Mouse (Mus musculus): ENCODE data around the gene Gm13290. TPM values are rescaled to one million over a fixed set of nuclear protein-coding genes. Genes with fewer than 3 reads are reported as not detected.
"Not testable (repeated sequence)": the region's sequence is repeated elsewhere in the genome, so short reads cannot be mapped to it uniquely, and the experiment has no call there.

Gene Gm13290
- polyA plus RNA-seq, 1 experiment from 2014 or later = 0.22 TPM

DNA sequence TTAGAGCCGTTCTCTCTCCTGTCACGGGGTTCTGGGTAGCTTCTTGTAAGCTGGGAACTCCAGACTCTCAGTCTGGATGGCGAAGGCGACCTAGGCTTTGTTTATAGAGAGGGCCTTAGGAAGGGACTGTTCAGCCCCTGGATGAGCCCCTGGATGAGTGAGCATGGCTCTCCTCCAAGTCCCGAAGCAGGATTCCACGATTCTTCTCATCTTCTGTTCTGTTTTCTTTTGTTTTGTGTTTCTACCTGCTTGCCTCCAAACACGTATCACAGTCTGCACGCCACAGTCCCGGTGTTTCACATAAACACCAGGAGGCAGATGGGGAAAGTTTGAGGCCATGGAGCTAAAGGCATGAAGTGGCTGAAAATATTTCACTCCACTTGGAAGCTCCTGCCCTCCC lies 14.9 kb upstream of the Gm13290 start:
- H3K4me1 ChIP-seq; H3K4me3 ChIP-seq; H3K9me3 ChIP-seq; H3K4me2 ChIP-seq; H3K36me3 ChIP-seq; ATAC-seq (ENCODE audit: borderline replicate concordance, extremely low read depth, low FRiP score, low TSS enrichment); H3K9ac ChIP-seq; H3K27me3 ChIP-seq; H3K27ac ChIP-seq: not testable (repeated sequence)
- WGBS = 82% methylated on average over 9 of the region's 9 CpGs

DNA sequence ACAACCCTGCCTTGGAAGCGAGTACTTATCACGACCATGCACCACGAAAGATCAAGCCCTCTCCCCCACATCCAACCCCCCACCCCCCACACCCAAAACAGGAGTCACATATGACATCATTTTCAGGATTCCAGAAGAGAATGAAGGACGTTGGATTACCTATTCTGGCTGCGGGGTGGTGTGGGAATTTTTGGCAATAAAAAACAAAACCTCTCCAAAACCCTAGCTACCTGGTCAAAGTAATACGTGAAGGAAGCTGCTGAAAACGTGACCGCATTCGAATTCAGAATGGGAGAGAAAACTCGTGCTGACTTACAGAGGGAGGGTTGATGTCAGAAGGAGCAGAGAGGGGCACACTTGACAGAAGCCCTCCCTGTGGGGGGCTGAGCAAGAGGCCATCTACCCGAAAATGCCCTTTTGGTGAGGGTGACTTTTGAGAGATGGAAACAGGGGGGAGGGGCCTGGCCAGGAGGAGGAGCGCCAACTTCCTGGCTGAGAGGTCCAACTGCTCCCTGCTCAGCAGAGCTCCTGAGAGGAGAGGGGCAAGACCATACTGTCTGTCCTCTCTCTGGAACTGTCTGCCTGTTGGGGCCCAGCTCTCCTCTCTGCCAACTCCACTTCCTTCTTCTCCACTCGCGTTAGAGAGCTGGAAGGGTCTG lies 13.9 kb upstream of the Gm13290 start, which contains the start of gene Gm13283:
Gene Gm13283 (plus strand): TSS at position 510 of the 659 bp plus-strand sequence.
- H3K9ac ChIP-seq; H3K9me3 ChIP-seq; H3K27me3 ChIP-seq; H3K36me3 ChIP-seq; ATAC-seq (ENCODE audit: borderline replicate concordance, extremely low read depth, low FRiP score, low TSS enrichment); H3K4me1 ChIP-seq: not testable (repeated sequence)
- H3K4me3 ChIP-seq = peak within 1 kb of the TSS; percentile 35
- WGBS = 21% methylated on average over 7 of the region's 14 CpGs
- H3K27ac ChIP-seq = peak within 1 kb of the TSS; percentile 75
- H3K4me2 ChIP-seq = peak within 1 kb of the TSS; percentile 50

DNA sequence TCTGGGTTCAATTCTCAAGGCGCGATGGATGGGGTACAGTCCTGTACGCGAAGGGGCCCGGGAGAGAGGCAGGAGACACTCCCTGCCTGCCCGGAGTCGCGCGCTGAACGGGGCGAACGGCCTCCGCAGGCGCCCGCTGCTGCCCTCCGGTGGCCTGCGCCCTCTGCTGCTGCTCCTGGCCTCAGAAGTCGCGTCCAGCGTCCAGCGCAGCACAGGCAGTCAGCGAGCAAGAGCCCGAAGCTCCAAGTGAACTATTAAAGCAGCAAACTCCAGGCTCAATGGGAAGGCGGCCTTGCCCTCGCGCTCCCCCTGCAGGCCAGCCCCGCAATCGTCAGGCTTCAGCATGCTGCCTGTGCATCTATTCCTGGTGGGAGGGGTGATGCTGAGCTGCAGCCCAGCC lies 13.2 kb upstream of the Gm13290 start:
- H3K9ac ChIP-seq; H3K4me1 ChIP-seq; H3K9me3 ChIP-seq; H3K27me3 ChIP-seq; ATAC-seq (ENCODE audit: borderline replicate concordance, extremely low read depth, low FRiP score, low TSS enrichment); H3K36me3 ChIP-seq: not testable (repeated sequence)
- Histone ChIP-seq H3K27ac (peak overlapping the region; percentile 75), H3K4me2 (peak overlapping the region; percentile 50), H3K4me3 (peak overlapping the region; percentile 35)
- WGBS = under 1% methylated on average over 22 of the region's 28 CpGs

DNA sequence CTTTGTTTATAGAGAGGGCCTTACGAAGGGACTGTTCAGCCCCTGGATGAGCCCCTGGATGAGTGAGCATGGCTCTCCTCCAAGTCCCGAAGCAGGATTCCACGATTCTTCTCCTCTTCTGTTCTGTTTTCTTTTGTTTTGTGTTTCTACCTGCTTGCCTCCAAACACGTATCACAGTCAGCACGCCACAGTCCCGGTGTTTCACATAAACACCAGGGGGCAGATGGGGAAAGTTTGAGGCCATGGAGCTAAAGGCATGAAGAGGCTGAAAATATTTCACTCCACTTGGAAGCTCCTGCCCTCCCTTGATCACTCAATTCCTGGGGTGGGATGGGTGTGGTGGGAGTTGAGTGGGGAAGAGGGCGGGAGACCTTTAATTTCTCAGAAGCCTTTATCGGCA lies 11.9 kb upstream of the Gm13290 start:
- H3K4me3 ChIP-seq; H3K9me3 ChIP-seq; ATAC-seq (ENCODE audit: borderline replicate concordance, extremely low read depth, low FRiP score, low TSS enrichment); H3K27me3 ChIP-seq; H3K36me3 ChIP-seq; H3K9ac ChIP-seq; H3K4me1 ChIP-seq; H3K27ac ChIP-seq; H3K4me2 ChIP-seq: not testable (repeated sequence)
- 55% methylated on average over 6 of the region's 8 CpGs for WGBS

DNA sequence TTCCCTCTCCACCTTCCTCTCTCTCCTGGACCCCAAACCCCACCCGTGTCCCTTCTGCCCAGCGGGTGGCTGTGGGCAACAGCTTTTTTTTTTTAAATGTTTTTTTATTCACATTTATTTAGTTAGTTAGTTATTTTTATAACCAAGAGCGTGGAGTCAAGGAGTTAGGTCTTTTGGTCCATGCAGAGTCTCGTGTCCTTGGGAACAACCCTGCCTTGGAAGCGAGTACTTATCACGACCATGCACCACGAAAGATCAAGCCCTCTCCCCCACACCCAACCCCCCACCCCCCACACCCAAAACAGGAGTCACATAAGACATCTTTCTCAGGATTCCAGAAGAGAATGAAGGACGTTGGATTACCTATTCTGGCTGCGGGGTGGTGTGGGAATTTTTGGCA lies 11.3 kb upstream of the Gm13290 start:
- not testable (repeated sequence) for H3K36me3 ChIP-seq; H3K9me3 ChIP-seq; H3K27me3 ChIP-seq; H3K27ac ChIP-seq; H3K4me1 ChIP-seq; ATAC-seq (ENCODE audit: borderline replicate concordance, extremely low read depth, low FRiP score, low TSS enrichment); H3K4me2 ChIP-seq; H3K9ac ChIP-seq; H3K4me3 ChIP-seq
- 47% methylated on average over 9 of the region's 9 CpGs for WGBS

DNA sequence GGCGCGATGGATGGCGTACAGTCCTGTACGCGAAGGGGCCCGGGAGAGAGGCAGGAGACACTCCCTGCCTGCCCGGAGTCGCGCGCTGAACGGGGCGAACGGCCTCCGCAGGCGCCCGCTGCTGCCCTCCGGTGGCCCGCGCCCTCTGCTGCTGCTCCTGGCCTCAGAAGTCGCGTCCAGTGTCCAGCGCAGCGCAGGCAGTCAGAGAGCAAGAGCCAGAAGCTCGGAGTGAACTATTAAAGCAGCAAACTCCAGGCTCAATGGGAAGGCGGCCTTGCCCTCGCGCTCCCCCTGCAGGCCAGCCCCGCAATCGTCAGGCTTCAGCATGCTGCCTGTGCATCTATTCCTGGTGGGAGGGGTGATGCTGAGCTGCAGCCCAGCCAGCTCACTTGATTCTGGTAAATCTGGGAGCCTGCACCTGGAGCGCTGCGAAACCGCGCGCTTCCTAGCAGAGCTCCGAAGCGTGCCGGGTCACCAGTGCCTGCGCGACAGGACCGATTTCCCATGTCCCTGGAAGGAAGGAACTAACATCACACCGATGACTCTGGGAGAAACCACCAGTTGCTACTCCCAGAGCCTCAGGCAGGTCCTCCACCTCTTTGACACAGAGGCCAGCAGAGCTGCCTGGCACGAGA lies 10.1 kb upstream of the Gm13290 start:
- not testable (repeated sequence) for ATAC-seq (ENCODE audit: borderline replicate concordance, extremely low read depth, low FRiP score, low TSS enrichment); H3K9me3 ChIP-seq; H3K4me1 ChIP-seq; H3K36me3 ChIP-seq; H3K27me3 ChIP-seq
- H3K27ac ChIP-seq = peak overlapping the region; percentile 77
- peak overlapping the region; percentile 27; the same call in 1 of the 2 replicates for H3K9ac ChIP-seq
- 2% methylated on average over 41 of the region's 42 CpGs for WGBS
- H3K4me3 ChIP-seq = peak overlapping the region; percentile 31
- peak overlapping the region; percentile 50 for H3K4me2 ChIP-seq

DNA sequence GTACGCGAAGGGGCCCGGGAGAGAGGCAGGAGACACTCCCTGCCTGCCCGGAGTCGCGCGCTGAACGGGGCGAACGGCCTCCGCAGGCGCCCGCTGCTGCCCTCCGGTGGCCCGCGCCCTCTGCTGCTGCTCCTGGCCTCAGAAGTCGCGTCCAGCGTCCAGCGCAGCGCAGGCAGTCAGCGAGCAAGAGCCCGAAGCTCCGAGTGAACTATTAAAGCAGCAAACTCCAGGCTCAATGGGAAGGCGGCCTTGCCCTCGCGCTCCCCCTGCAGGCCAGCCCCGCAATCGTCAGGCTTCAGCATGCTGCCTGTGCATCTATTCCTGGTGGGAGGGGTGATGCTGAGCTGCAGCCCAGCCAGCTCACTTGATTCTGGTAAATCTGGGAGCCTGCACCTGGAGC lies 3.0 kb downstream of the Gm13290 start, which contains the start of gene Gm13289:
Gene Gm13289 (plus strand): TSS at position 301 of the 400 bp plus-strand sequence.
- WGBS = no CpG with 5 or more reads among the region's 29 CpGs
- not testable (repeated sequence) for H3K27ac ChIP-seq; H3K9ac ChIP-seq; H3K4me1 ChIP-seq; H3K9me3 ChIP-seq; ATAC-seq (ENCODE audit: borderline replicate concordance, extremely low read depth, low FRiP score, low TSS enrichment); H3K4me2 ChIP-seq; H3K36me3 ChIP-seq; H3K4me3 ChIP-seq; H3K27me3 ChIP-seq

DNA sequence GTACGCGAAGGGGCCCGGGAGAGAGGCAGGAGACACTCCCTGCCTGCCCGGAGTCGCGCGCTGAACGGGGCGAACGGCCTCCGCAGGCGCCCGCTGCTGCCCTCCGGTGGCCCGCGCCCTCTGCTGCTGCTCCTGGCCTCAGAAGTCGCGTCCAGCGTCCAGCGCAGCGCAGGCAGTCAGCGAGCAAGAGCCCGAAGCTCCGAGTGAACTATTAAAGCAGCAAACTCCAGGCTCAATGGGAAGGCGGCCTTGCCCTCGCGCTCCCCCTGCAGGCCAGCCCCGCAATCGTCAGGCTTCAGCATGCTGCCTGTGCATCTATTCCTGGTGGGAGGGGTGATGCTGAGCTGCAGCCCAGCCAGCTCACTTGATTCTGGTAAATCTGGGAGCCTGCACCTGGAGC lies 5.9 kb downstream of the Gm13290 start, which contains the start of gene Gm13272:
Gene Gm13272 (plus strand): TSS at position 301 of the 400 bp plus-strand sequence.
- not testable (repeated sequence) for H3K27ac ChIP-seq; H3K27me3 ChIP-seq; H3K4me2 ChIP-seq; H3K9me3 ChIP-seq; H3K9ac ChIP-seq; H3K36me3 ChIP-seq; ATAC-seq (ENCODE audit: borderline replicate concordance, extremely low read depth, low FRiP score, low TSS enrichment); H3K4me3 ChIP-seq; H3K4me1 ChIP-seq
- WGBS = no CpG with 5 or more reads among the region's 29 CpGs

DNA sequence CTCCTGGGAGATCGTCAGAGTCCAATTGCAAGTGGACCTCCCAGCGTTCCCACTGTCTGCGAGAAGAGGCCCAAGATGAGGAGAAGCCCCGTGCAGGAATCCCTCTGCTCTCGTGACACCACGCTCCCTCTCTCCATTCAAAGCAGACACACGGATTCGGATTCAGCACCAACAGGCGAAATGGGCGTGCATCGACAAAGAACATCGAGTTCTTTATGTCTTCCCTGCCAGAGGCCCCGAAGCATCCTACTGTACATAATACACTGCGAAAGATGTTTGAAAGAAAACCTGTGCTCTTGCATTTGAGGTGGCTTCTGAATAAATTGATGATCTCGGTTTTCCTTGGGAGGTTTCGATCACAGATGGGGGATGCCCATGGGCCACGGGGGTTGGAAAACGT lies 6.7 kb downstream of the Gm13290 start:
- H3K4me1 ChIP-seq; H3K36me3 ChIP-seq; H3K9ac ChIP-seq; ATAC-seq (ENCODE audit: borderline replicate concordance, extremely low read depth, low FRiP score, low TSS enrichment); H3K27ac ChIP-seq; H3K4me2 ChIP-seq; H3K9me3 ChIP-seq; H3K27me3 ChIP-seq; H3K4me3 ChIP-seq: not testable (repeated sequence)
- WGBS = 50% methylated on average over 16 of the region's 18 CpGs

DNA sequence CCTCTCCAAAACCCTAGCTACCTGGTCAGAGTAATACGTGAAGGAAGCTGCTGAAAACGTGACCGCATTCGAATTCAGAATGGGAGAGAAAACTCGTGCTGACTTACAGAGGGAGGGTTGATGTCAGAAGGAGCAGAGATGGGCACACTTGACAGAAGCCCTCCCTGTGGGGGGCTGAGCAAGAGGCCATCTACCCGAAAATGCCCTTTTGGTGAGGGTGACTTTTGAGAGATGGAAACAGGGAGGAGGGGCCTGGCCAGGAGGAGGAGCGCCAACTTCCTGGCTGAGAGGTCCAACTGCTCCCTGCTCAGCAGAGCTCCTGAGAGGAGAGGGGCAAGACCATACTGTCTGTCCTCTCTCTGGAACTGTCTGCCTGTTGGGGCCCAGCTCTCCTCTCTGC lies 8.2 kb downstream of the Gm13290 start, which contains the start of gene Ifnz:
Gene Ifnz (plus strand): TSS at position 301 of the 400 bp plus-strand sequence.
- not testable (repeated sequence) for ATAC-seq (ENCODE audit: borderline replicate concordance, extremely low read depth, low FRiP score, low TSS enrichment); H3K9me3 ChIP-seq; H3K9ac ChIP-seq; H3K27me3 ChIP-seq; H3K4me1 ChIP-seq; H3K36me3 ChIP-seq
- WGBS = 12% methylated on average over 4 of the region's 7 CpGs
- Histone ChIP-seq H3K4me3 (peak within 1 kb of the TSS; percentile 23; the same call in 1 of the 2 replicates), H3K27ac (peak within 1 kb of the TSS; percentile 75; the same call in 1 of the 2 replicates), H3K4me2 (peak within 1 kb of the TSS; percentile 51)

DNA sequence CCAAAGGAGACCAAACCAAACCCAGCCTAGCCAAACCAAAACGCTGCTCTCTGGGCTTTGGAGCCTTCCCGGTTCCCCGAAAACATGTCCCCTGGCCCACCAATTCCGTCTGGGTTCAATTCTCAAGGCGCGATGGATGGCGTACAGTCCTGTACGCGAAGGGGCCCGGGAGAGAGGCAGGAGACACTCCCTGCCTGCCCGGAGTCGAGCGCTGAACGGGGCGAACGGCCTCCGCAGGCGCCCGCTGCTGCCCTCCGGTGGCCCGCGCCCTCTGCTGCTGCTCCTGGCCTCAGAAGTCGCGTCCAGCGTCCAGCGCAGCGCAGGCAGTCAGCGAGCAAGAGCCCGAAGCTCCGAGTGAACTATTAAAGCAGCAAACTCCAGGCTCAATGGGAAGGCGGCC lies 8.7 kb downstream of the Gm13290 start:
- not testable (repeated sequence) for H3K36me3 ChIP-seq; H3K27me3 ChIP-seq; ATAC-seq (ENCODE audit: borderline replicate concordance, extremely low read depth, low FRiP score, low TSS enrichment); H3K9me3 ChIP-seq; H3K4me1 ChIP-seq; H3K9ac ChIP-seq
- H3K4me3 ChIP-seq = peak overlapping the region; percentile 23; the same call in 1 of the 2 replicates
- peak overlapping the region; percentile 75; the same call in 1 of the 2 replicates for H3K27ac ChIP-seq
- peak overlapping the region; percentile 51 for H3K4me2 ChIP-seq
- 0% methylated on average over 17 of the region's 31 CpGs for WGBS

DNA sequence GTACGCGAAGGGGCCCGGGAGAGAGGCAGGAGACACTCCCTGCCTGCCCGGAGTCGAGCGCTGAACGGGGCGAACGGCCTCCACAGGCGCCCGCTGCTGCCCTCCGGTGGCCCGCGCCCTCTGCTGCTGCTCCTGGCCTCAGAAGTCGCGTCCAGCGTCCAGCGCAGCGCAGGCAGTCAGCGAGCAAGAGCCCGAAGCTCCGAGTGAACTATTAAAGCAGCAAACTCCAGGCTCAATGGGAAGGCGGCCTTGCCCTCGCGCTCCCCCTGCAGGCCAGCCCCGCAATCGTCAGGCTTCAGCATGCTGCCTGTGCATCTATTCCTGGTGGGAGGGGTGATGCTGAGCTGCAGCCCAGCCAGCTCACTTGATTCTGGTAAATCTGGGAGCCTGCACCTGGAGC lies 11.8 kb downstream of the Gm13290 start, which contains the start of gene Gm13276:
Gene Gm13276 (plus strand): TSS at position 301 of the 400 bp plus-strand sequence.
- not testable (repeated sequence) for H3K9ac ChIP-seq; H3K27ac ChIP-seq; ATAC-seq (ENCODE audit: borderline replicate concordance, extremely low read depth, low FRiP score, low TSS enrichment); H3K27me3 ChIP-seq; H3K36me3 ChIP-seq; H3K4me1 ChIP-seq; H3K9me3 ChIP-seq; H3K4me3 ChIP-seq; H3K4me2 ChIP-seq
- WGBS = no CpG with 5 or more reads among the region's 27 CpGs

Data from lung, embryonic 15.5 days (tissue).